Mouse (Mus musculus): ENCODE data around the gene Ifne. TPM values are rescaled to one million over a fixed set of nuclear protein-coding genes. Genes with fewer than 3 reads are reported as not detected.

Gene Ifne
- polyA plus RNA-seq, 1 experiment from 2014 or later: not detected

- ATAC-seq (replicated peaks; ENCODE audit: low FRiP score, low read depth): no peak
- H3K4me3 ChIP-seq (replicated peaks; ENCODE audit: low read depth, low read length): no peak overlapping the region
- no peak overlapping the region for H3K9ac ChIP-seq (ENCODE audit: low read depth, low read length)
- no peaks in the 10 kb centered on the region for H3K36me3 ChIP-seq (ENCODE audit: insufficient read depth, low read length)
- WGBS: 62% methylated on average over 5 of the region's 5 CpGs
- H3K4me2 ChIP-seq (ENCODE audit: low read length): no peak overlapping the region
- no peaks in the 10 kb centered on the region for H3K4me1 ChIP-seq (replicated peaks; ENCODE audit: insufficient read depth, low read length)
- no peak for DNase-seq (ENCODE audit: low spot score)
- H3K9me3 ChIP-seq (replicated peaks; ENCODE audit: low read length): no peaks in the 10 kb centered on the region
- TF ChIP-seq CTCF (IDR thresholded peaks at IDR 0.05; ENCODE audit: low read depth): no peak
- no peaks in the 10 kb centered on the region for H3K27me3 ChIP-seq (ENCODE audit: insufficient read depth, low read length)
- H3K27ac ChIP-seq: no peak overlapping the region
Measured at GRCm38 (mm10) chr4:88921280-88921679, 41.3 kb upstream of the Ifne start.

DNA sequence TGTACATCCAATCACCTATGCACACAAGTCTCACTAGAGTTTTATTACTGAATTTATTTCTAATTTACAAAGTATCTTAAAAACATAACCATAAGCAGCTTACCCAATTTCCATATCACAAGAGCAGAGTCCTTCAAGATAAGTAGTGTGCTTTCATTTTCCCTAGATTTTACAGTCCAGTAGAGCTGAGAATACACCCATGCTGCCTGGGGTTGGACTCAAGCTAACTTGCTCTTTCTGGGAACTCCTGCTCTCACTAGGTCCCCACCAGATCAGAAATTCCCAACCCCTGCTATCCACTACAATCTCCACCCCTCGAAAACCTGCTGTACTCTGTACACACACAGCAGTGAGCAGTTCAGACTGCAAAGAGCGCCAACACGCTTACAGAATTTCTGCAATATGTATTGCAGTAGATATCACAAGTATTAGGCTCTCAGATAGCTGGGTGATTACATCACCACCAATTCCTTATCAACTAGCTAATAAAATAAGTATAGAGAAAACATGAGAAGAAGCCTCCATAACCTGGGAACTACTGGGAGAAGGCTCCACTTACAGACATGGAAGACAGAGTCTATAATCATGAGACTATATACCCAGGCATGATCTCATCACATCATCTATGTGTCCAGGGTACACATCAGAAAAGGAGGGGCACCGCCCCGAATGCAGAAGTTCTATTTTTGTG is 37.9 kb upstream of the Ifne start:
- Histone ChIP-seq H3K9ac (ENCODE audit: low read depth, low read length) (no peak overlapping the region), H3K4me3 (replicated peaks; ENCODE audit: low read depth, low read length) (no peak overlapping the region), H3K9me3 (replicated peaks; ENCODE audit: low read length) (no peaks in the 10 kb centered on the region), H3K27me3 (ENCODE audit: insufficient read depth, low read length) (no peaks in the 10 kb centered on the region), H3K4me1 (replicated peaks; ENCODE audit: insufficient read depth, low read length) (no peaks in the 10 kb centered on the region), H3K36me3 (ENCODE audit: insufficient read depth, low read length) (no peaks in the 10 kb centered on the region), H3K27ac (no peak overlapping the region), H3K4me2 (ENCODE audit: low read length) (no peak overlapping the region)
- DNase-seq (ENCODE audit: low spot score): no peak
- ATAC-seq (replicated peaks; ENCODE audit: low FRiP score, low read depth): no peak
- WGBS: 89% methylated on average over 5 of the region's 5 CpGs
- TF ChIP-seq CTCF (IDR thresholded peaks at IDR 0.05; ENCODE audit: low read depth): no peak

DNA sequence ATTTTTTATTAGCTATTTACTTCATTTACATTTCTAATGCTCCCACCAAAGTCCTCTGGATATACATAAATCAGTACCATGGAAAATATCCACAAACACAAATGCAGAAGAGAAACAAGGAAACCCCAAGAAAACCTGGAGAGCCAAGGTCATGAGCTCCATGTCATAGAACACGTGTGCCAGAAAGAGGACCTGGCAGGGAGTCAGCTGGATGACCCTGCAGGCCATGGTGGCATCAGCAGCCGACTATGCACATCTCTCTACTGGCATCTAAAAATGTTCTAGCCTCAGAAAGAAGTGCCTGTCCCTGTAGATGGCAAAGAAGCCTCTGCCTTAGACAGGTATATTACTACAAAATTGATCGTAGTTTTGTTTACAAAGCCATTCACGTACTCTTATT is 36.3 kb upstream of the Ifne start:
- Histone ChIP-seq H3K9ac (ENCODE audit: low read depth, low read length) (no peak overlapping the region), H3K9me3 (replicated peaks; ENCODE audit: low read length) (no peaks in the 10 kb centered on the region), H3K4me1 (replicated peaks; ENCODE audit: insufficient read depth, low read length) (no peaks in the 10 kb centered on the region), H3K4me2 (ENCODE audit: low read length) (no peak overlapping the region), H3K4me3 (replicated peaks; ENCODE audit: low read depth, low read length) (no peak overlapping the region), H3K27me3 (ENCODE audit: insufficient read depth, low read length) (no peaks in the 10 kb centered on the region), H3K27ac (no peak overlapping the region), H3K36me3 (ENCODE audit: insufficient read depth, low read length) (no peaks in the 10 kb centered on the region)
- 73% methylated on average over 4 of the region's 4 CpGs for WGBS
- ATAC-seq (replicated peaks; ENCODE audit: low FRiP score, low read depth): no peak
- TF ChIP-seq CTCF (IDR thresholded peaks at IDR 0.05; ENCODE audit: low read depth): no peak
- no peak for DNase-seq (ENCODE audit: low spot score)

GRCm38 (mm10) chr4:88913984-88914383 is 34.0 kb upstream of the Ifne start:
- no peaks in the 10 kb centered on the region; the same call in 1 of the 2 replicates for H3K27me3 ChIP-seq (ENCODE audit: insufficient read depth, low read length)
- no peak for TF ChIP-seq CTCF (IDR thresholded peaks at IDR 0.05; ENCODE audit: low read depth)
- H3K4me2 ChIP-seq (ENCODE audit: low read length): no peak overlapping the region
- H3K36me3 ChIP-seq (ENCODE audit: insufficient read depth, low read length): no peaks in the 10 kb centered on the region
- no peaks in the 10 kb centered on the region for H3K9me3 ChIP-seq (replicated peaks; ENCODE audit: low read length)
- no peak for ATAC-seq (replicated peaks; ENCODE audit: low FRiP score, low read depth)
- H3K27ac ChIP-seq: no peak overlapping the region
- no peak for DNase-seq (ENCODE audit: low spot score)
- WGBS: 83% methylated on average over 1 of the region's 1 CpGs
- H3K4me3 ChIP-seq (replicated peaks; ENCODE audit: low read depth, low read length): no peak overlapping the region
- no peaks in the 10 kb centered on the region for H3K4me1 ChIP-seq (replicated peaks; ENCODE audit: insufficient read depth, low read length)
- no peak overlapping the region for H3K9ac ChIP-seq (ENCODE audit: low read depth, low read length)

GRCm38 (mm10) chr4:88912882-88913281 is 32.9 kb upstream of the Ifne start:
- Histone ChIP-seq H3K4me2 (ENCODE audit: low read length) (no peak overlapping the region), H3K36me3 (ENCODE audit: insufficient read depth, low read length) (no peaks in the 10 kb centered on the region), H3K27me3 (ENCODE audit: insufficient read depth, low read length) (no peaks in the 10 kb centered on the region; the same call in 1 of the 2 replicates), H3K9me3 (replicated peaks; ENCODE audit: low read length) (no peaks in the 10 kb centered on the region), H3K4me3 (replicated peaks; ENCODE audit: low read depth, low read length) (no peak overlapping the region), H3K4me1 (replicated peaks; ENCODE audit: insufficient read depth, low read length) (no peaks in the 10 kb centered on the region), H3K27ac (no peak overlapping the region), H3K9ac (ENCODE audit: low read depth, low read length) (no peak overlapping the region)
- no peak for TF ChIP-seq CTCF (IDR thresholded peaks at IDR 0.05; ENCODE audit: low read depth)
- no peak for DNase-seq (ENCODE audit: low spot score)
- WGBS: 80% methylated on average over 2 of the region's 2 CpGs
- no peak for ATAC-seq (replicated peaks; ENCODE audit: low FRiP score, low read depth)

DNA sequence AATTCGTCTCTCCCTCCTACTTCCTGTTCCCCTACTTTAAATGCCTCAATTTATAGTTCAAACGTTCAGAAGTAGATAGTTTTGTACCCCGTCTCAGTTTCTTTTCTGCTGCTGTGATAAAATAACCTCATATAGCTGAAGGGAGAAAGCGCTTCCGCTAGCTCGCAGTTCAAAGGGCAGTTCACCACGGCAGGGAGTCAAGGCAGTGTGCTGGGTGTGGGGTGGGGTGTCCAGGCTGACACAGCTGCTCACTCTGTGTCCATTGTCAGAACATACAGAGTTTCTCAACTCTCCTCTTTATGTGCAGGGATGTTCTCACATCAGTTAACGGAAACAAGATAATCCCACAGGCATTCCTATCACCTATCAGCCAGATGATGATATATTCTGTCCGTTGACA is 32.2 kb upstream of the Ifne start:
- Histone ChIP-seq H3K4me3 (replicated peaks; ENCODE audit: low read depth, low read length) (no peak overlapping the region), H3K4me2 (ENCODE audit: low read length) (no peak overlapping the region), H3K4me1 (replicated peaks; ENCODE audit: insufficient read depth, low read length) (no peaks in the 10 kb centered on the region), H3K27ac (no peak overlapping the region), H3K9ac (ENCODE audit: low read depth, low read length) (no peak overlapping the region), H3K27me3 (ENCODE audit: insufficient read depth, low read length) (no peaks in the 10 kb centered on the region; the same call in 1 of the 2 replicates), H3K36me3 (ENCODE audit: insufficient read depth, low read length) (no peaks in the 10 kb centered on the region), H3K9me3 (replicated peaks; ENCODE audit: low read length) (no peaks in the 10 kb centered on the region)
- no peak for TF ChIP-seq CTCF (IDR thresholded peaks at IDR 0.05; ENCODE audit: low read depth)
- WGBS: 27% methylated on average over 9 of the region's 9 CpGs
- ATAC-seq (replicated peaks; ENCODE audit: low FRiP score, low read depth) (no peak), DNase-seq (ENCODE audit: low spot score) (no peak)

Data from kidney, postnatal 0 days (tissue).